Mouse (Mus musculus) stomach, embryonic 15.5 days (tissue): ENCODE data around the gene Mrfap1. TPM values are rescaled to one million over a fixed set of nuclear protein-coding genes. Genes with fewer than 3 reads are reported as not detected.
"Not testable (repeated sequence)": the region's sequence is repeated elsewhere in the genome, so short reads cannot be mapped to it uniquely, and the experiment has no call there.

ENCODE experiments used
- ATAC-seq: fragments of 200-750 bp; cut with Nextera tagmentation; 2 replicates; pipeline ENCODE4 v1.8.0; 2017; ENCODE audit warnings: low read depth, moderate number of reproducible peaks, moderate TSS enrichment; ENCODE audit not compliant: insufficient read depth, low FRiP score
- H3K27ac ChIP-seq: fragments of 300-500 bp; sonication (generic); 2 replicates; pipeline ENCODE4 v1.5.1; 2015; ENCODE audit warnings: mild to moderate bottlenecking, inconsistent platforms
- H3K27me3 ChIP-seq: fragments of 300-500 bp; sonication (generic); replicated peaks from 2 replicates; pipeline ENCODE4 v1.6.1; 2015; ENCODE audit warnings: inconsistent platforms
- H3K36me3 ChIP-seq: fragments of 300-500 bp; sonication (generic); 2 replicates; pipeline ENCODE4 v1.6.1; 2015; ENCODE audit warnings: inconsistent platforms
- H3K4me1 ChIP-seq: fragments of 300-500 bp; sonication (generic); 2 replicates; pipeline ENCODE4 v1.6.1; 2015; ENCODE audit warnings: inconsistent platforms
- H3K4me2 ChIP-seq: fragments of 300-500 bp; sonication (generic); 2 replicates; pipeline ENCODE4 v1.6.1; 2015; ENCODE audit warnings: mild to moderate bottlenecking, inconsistent platforms
- H3K4me3 ChIP-seq: fragments of 300-500 bp; sonication (generic); replicated peaks from 2 replicates; pipeline ENCODE4 v1.5.1; 2015; ENCODE audit warnings: inconsistent platforms
- H3K9ac ChIP-seq: fragments of 300-500 bp; sonication (generic); 2 replicates; pipeline ENCODE4 v1.6.1; 2015; ENCODE audit warnings: inconsistent platforms
- H3K9me3 ChIP-seq: fragments of 300-500 bp; sonication (generic); 2 replicates; pipeline ENCODE4 v1.6.1; 2016; ENCODE audit warnings: inconsistent platforms
- WGBS: fragments of 180-500 bp; shearing (Covaris S2); methylation state at CpG from one replicate; pipeline ENCODE4 v1.1.7; 2015; 5-methylcytosine and 5-hydroxymethylcytosine counted together
- polyA plus RNA-seq: library from polyadenylated mRNA; unstranded; fragments of >200 nt; fragmentation: Nextera tagmentation; extraction: Ambion mirVana; gene quantifications from 2 replicates; pipeline ENCODE4 v1.2.1, GENCODE M21; 2015

Gene Mrfap1
- polyA plus RNA-seq: 510 and 539 TPM in 2 replicates

- Histone ChIP-seq H3K9ac (peak within 1 kb of the TSS; percentile 77), H3K4me3 (peak within 1 kb of the TSS; percentile 68), H3K27ac (peak within 1 kb of the TSS; percentile 98), H3K36me3 (peaks cover 10% of the 10 kb centered on the region), H3K4me2 (peak within 1 kb of the TSS; percentile 73)
- WGBS: under 1% methylated on average over 89 of the region's 90 CpGs
- peak; percentile 75 for ATAC-seq
- H3K27me3 ChIP-seq, H3K4me1 ChIP-seq, H3K9me3 ChIP-seq: not testable (repeated sequence)
Measured at GRCm38 (mm10) chr5:36796296-36797014, at the start of gene Mrfap1. Gene Mrfap1 (minus strand): TSS chr5:36796772.

DNA sequence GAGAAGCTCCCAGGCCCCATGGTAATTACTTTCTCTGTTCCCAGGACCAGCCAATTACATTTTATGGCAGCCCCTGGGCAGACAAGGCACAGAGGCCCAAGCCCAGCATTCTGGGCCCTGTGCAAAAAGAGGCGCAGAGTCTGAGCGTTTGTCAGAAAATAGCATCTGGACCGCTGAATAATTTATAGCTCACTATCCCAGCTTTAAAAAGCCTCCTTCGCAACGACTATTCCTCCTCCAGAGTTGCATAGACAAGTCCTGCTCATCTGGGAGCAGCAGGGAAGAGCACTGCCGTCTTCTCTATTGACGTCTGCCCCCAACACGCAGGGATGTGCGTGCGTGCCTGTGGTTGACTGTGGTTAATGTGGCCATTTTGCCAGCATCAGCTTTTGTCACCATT lies 47.9 kb upstream of the Mrfap1 start:
- 84% methylated on average over 10 of the region's 10 CpGs for WGBS
- no peak overlapping the region for H3K27ac ChIP-seq

DNA sequence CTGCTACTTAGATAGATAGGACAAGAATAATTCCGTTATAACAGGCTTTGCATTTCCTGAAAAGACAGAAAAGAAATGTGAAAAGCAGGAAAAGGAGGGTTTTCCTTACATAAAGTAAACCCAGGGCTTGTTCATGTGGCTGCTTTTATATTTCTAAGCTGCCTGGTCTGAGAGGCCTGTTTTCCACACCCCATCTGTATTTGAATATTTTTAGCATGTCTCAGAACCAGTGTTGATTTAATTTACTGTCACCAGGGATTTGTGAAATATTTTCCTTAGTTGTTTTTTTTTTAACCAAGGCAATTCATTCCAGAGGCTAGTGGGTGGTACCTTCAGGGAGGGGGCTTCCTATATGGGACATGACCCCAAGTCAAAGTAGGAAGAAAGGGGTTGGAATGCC lies 45.1 kb upstream of the Mrfap1 start:
- no peak overlapping the region for H3K4me3 ChIP-seq
- no peak overlapping the region for H3K4me2 ChIP-seq
- H3K27me3 ChIP-seq: no peaks in the 10 kb centered on the region
- H3K4me1 ChIP-seq: no peaks in the 10 kb centered on the region
- no peak overlapping the region for H3K9ac ChIP-seq
- no peak for ATAC-seq
- no peaks in the 10 kb centered on the region for H3K9me3 ChIP-seq
- H3K27ac ChIP-seq: no peak overlapping the region
- 54% methylated on average over 1 of the region's 1 CpGs for WGBS
- H3K36me3 ChIP-seq: no peaks in the 10 kb centered on the region

More for the DNA sequence above, 47.9 kb upstream of the Mrfap1 start:
- Histone ChIP-seq H3K36me3 (no peaks in the 10 kb centered on the region), H3K4me1 (no peaks in the 10 kb centered on the region), H3K9ac (no peak overlapping the region), H3K9me3 (no peaks in the 10 kb centered on the region), H3K27me3 (no peaks in the 10 kb centered on the region), H3K4me3 (no peak overlapping the region), H3K4me2 (no peak overlapping the region)
- ATAC-seq: no peak

GRCm38 (mm10) chr5:36840092-36840491 lies 43.5 kb upstream of the Mrfap1 start:
- ATAC-seq: no peak
- Histone ChIP-seq H3K4me3 (no peak overlapping the region), H3K9me3 (no peaks in the 10 kb centered on the region), H3K36me3 (no peaks in the 10 kb centered on the region), H3K27ac (no peak overlapping the region), H3K4me2 (no peak overlapping the region), H3K4me1 (no peaks in the 10 kb centered on the region), H3K9ac (no peak overlapping the region), H3K27me3 (no peaks in the 10 kb centered on the region)
- 69% methylated on average over 7 of the region's 7 CpGs for WGBS

- H3K4me2 ChIP-seq: no peak overlapping the region
- H3K9ac ChIP-seq: no peak overlapping the region
- no peaks in the 10 kb centered on the region for H3K4me1 ChIP-seq
- no peak overlapping the region for H3K27ac ChIP-seq
- no peaks in the 10 kb centered on the region for H3K9me3 ChIP-seq
- no peaks in the 10 kb centered on the region for H3K36me3 ChIP-seq
- no peak for ATAC-seq
- no peak overlapping the region for H3K4me3 ChIP-seq
- WGBS: 58% methylated on average over 8 of the region's 8 CpGs
- no peaks in the 10 kb centered on the region for H3K27me3 ChIP-seq
Measured at GRCm38 (mm10) chr5:36839602-36840001, 43.0 kb upstream of the Mrfap1 start.

DNA sequence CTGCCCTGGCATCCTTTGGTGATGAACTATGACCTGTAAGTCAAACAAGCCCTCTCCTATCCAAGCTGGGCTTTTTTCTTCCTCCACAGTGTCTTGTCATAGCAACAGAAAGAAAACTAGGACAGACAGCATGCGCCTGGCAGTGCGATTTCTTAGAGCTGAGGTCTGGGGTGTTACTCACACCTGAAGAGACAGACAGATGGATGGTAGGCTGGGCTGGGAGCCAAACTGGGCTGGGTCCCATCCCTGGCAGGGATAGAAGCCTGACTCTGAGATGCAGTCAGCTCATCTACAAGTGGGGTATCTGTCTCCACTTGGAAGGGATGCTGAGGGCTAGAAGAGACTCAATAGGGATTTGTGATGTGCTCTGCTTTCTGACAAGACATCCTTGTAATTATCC lies 42.5 kb upstream of the Mrfap1 start:
- Histone ChIP-seq H3K9ac (no peak overlapping the region), H3K9me3 (no peaks in the 10 kb centered on the region), H3K4me1 (no peaks in the 10 kb centered on the region), H3K36me3 (no peaks in the 10 kb centered on the region), H3K4me2 (no peak overlapping the region), H3K27ac (no peak overlapping the region), H3K4me3 (no peak overlapping the region), H3K27me3 (no peaks in the 10 kb centered on the region)
- ATAC-seq: no peak
- WGBS: 73% methylated on average over 2 of the region's 2 CpGs

DNA sequence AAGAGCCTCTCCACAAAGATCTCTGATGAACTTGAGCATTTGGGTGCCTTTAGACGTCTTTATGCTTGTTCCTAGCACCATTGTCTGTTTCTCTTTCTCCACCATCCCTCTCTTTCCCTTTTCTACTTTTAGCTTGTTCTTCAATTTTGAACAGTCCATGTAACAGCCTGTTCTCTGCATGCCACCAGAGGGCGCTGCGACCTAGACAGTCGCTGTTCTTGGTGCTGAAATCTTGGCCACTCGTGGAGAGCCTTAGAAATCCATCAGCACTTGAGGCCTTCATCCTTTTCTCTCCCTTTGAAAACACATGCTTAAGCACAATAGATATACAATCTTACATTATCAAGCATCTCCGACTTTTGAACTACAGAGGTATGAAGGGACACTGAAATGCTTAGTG lies 39.4 kb upstream of the Mrfap1 start:
- Histone ChIP-seq H3K27ac (no peak overlapping the region), H3K9me3 (no peaks in the 10 kb centered on the region), H3K4me3 (no peak overlapping the region), H3K36me3 (no peaks in the 10 kb centered on the region), H3K27me3 (no peaks in the 10 kb centered on the region), H3K9ac (no peak overlapping the region), H3K4me2 (no peak overlapping the region), H3K4me1 (0 out of 2 replicates have a peak, but pooled peaks cover 1% of the 10 kb centered on the region)
- no peak for ATAC-seq
- WGBS: 1% methylated on average over 6 of the region's 6 CpGs

DNA sequence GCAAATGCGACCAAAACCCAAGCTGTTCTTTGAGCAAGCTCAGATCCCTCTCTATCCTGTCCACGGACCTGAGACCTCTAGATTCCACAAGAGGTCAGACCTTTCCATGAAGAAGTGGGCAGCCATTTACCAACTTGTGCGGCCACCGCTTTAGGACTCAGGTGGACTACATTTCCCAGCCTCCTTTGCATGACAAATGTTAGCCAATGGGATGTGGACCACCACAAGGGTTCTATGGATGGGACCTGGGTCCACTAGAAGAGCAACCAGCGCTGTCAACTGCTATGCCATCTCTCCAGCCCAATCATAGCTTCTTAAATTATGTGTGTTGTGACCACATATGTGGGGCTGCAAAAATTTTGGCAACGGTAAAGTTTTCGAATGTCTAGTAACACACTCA lies 34.7 kb upstream of the Mrfap1 start:
- Histone ChIP-seq H3K36me3 (no peaks in the 10 kb centered on the region), H3K4me2 (no peak overlapping the region), H3K27ac (no peak overlapping the region), H3K4me3 (no peak overlapping the region), H3K4me1 (peaks cover 14% of the 10 kb centered on the region; the same call in 1 of the 2 replicates), H3K9me3 (no peaks in the 10 kb centered on the region), H3K9ac (no peak overlapping the region), H3K27me3 (no peaks in the 10 kb centered on the region)
- no peak for ATAC-seq
- 49% methylated on average over 7 of the region's 7 CpGs for WGBS

DNA sequence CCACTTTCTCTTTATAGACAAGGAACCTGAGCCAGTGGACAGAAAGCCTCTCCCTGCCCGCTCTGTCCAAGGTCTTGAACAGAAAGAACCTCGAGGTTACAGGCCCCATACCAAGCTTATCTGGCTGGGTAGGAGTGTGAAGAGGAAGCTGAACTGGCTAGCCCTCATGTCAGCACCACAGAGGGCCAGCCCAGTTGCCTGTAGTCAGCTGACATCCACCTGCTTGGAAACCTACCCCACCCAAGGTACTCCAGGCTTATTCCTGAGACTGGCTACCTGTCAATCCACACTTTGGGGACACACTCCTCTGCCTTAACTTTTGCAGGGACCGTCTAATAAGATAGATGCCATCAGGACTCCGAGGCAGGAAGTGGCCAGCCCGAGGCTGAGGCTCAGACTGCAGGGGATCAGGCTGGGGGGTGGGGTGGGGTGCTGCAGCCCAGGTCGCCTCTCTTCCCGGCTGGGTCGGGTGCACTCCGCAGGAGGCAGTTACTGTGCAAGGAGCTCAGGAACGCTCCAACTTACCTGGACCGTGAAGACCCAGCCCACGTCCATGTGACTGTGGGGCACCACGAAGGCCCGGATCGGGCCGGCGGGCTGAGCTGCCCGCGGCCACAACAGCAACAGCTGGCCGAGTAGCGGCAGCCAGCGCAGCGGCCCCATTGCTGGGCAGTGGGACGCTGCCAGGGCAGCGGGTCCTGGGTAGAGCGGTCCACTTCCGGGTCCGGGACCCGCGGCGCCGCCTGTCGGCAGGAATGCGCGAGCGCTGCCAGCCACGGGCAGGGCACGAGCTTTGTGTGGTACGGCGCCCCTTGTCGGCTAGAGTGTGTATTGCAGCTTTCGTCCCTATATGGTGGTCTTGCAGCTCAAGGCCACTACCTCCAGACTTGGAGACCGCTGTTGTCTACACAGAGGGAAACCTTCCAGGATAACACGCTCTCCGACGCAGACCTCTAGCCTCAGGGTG lies 33.6 kb upstream of the Mrfap1 start, which contains the start of gene Man2b2:
Gene Man2b2, minus strand, starts transcription at position 741 of the 967 bp plus-strand sequence.
- H3K9ac ChIP-seq: peak within 1 kb of the TSS; percentile 48
- WGBS: 3% methylated on average over 46 of the region's 46 CpGs
- peak within 1 kb of the TSS; percentile 16; the same call in 1 of the 2 replicates for H3K27ac ChIP-seq
- ATAC-seq: peak; percentile 83
- no peaks in the 10 kb centered on the region for H3K36me3 ChIP-seq
- H3K4me2 ChIP-seq: peak within 1 kb of the TSS; percentile 94
- no peaks in the 10 kb centered on the region for H3K9me3 ChIP-seq
- H3K4me3 ChIP-seq: peak within 1 kb of the TSS; percentile 69
- H3K27me3 ChIP-seq: no peaks in the 10 kb centered on the region
- peaks cover 14% of the 10 kb centered on the region; the same call in 1 of the 2 replicates for H3K4me1 ChIP-seq

DNA sequence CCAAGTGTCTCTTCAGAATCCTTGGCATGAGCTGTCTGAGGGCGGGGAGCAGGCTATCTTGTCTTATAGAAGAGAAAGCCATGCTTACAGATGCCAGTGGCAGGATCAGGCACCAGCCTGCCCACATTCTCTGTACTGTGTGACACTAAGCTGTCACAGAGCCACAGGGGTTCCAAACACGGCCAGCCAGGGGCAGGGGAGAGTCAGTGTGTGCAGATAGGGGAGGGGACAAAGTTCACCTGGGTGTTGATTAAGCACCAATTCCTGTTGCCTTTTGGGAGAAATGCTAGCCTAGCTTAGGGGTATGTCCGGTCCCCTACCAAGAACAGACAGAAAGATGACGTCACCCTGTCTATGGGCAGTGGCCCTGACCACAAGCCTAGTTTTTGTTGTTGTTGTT lies 32.5 kb upstream of the Mrfap1 start:
- Histone ChIP-seq H3K4me3 (no peak overlapping the region), H3K9me3 (no peaks in the 10 kb centered on the region), H3K4me1 (peaks cover 14% of the 10 kb centered on the region; the same call in 1 of the 2 replicates), H3K27ac (no peak overlapping the region), H3K27me3 (no peaks in the 10 kb centered on the region), H3K9ac (no peak overlapping the region), H3K4me2 (no peak overlapping the region), H3K36me3 (no peaks in the 10 kb centered on the region)
- ATAC-seq: no peak
- WGBS: 70% methylated on average over 4 of the region's 4 CpGs

- no peak overlapping the region for H3K4me3 ChIP-seq
- no peak overlapping the region for H3K4me2 ChIP-seq
- no peaks in the 10 kb centered on the region for H3K27me3 ChIP-seq
- H3K9me3 ChIP-seq: no peaks in the 10 kb centered on the region
- no peak overlapping the region for H3K27ac ChIP-seq
- H3K36me3 ChIP-seq: no peaks in the 10 kb centered on the region
- 88% methylated on average over 4 of the region's 4 CpGs for WGBS
- H3K9ac ChIP-seq: no peak overlapping the region
- no peak for ATAC-seq
- H3K4me1 ChIP-seq: no peaks in the 10 kb centered on the region
Measured at GRCm38 (mm10) chr5:36822907-36823306, 26.3 kb upstream of the Mrfap1 start.

- H3K4me1 ChIP-seq: no peaks in the 10 kb centered on the region
- WGBS: 44% methylated on average over 6 of the region's 6 CpGs
- no peak for ATAC-seq
- no peaks in the 10 kb centered on the region for H3K36me3 ChIP-seq
- no peak overlapping the region for H3K9ac ChIP-seq
- H3K4me2 ChIP-seq: no peak overlapping the region
- H3K27ac ChIP-seq: no peak overlapping the region
- no peaks in the 10 kb centered on the region for H3K9me3 ChIP-seq
- no peaks in the 10 kb centered on the region for H3K27me3 ChIP-seq
- no peak overlapping the region for H3K4me3 ChIP-seq
Measured at GRCm38 (mm10) chr5:36820142-36820541, 23.6 kb upstream of the Mrfap1 start.
